Mouse (Mus musculus) 3134 (cell line): ENCODE measurements around the gene Myog.

Source experiments
- DNase-seq: peaks from one replicate; pipeline ENCODE4 v3.0.0-alpha.2; 2011; ENCODE audit warnings: low spot score; ENCODE audit not compliant: insufficient read length; ENCODE audit errors: extremely low read depth

Myog gene

GRCm38 (mm10) chr1:134283108-134283507, 6.7 kb upstream of the Myog start:
- DNase-seq: no peak

GRCm38 (mm10) chr1:134285458-134286120, 4.2 kb upstream of the Myog start:
- no peak for DNase-seq

- DNase-seq: no peak
Measured at GRCm38 (mm10) chr1:134288239-134288638, 1.6 kb upstream of the Myog start.

GRCm38 (mm10) chr1:134290300-134290699, 511 bp downstream of the Myog start:
- DNase-seq: no peak

GRCm38 (mm10) chr1:134290909-134291308, 1.1 kb downstream of the Myog start:
- DNase-seq: no peak

- no peak for DNase-seq
Measured at GRCm38 (mm10) chr1:134291555-134291954, 1.8 kb downstream of the Myog start.

- no peak for DNase-seq
Measured at GRCm38 (mm10) chr1:134292073-134292472, 2.3 kb downstream of the Myog start.

- no peak for DNase-seq
Measured at GRCm38 (mm10) chr1:134292601-134293000, 2.8 kb downstream of the Myog start.

GRCm38 (mm10) chr1:134293276-134293675, 3.5 kb downstream of the Myog start:
- DNase-seq: no peak

GRCm38 (mm10) chr1:134293738-134294604, 4.2 kb downstream of the Myog start:
- DNase-seq: no peak

- no peak for DNase-seq
Measured at GRCm38 (mm10) chr1:134297265-134297664, 7.5 kb downstream of the Myog start.

GRCm38 (mm10) chr1:134298636-134299411, 9.0 kb downstream of the Myog start:
- no peak for DNase-seq

- DNase-seq: no peak
Measured at GRCm38 (mm10) chr1:134302568-134303238, 12.9 kb downstream of the Myog start.

- no peak for DNase-seq
Measured at GRCm38 (mm10) chr1:134304940-134305339, 15.2 kb downstream of the Myog start.

GRCm38 (mm10) chr1:134307409-134307808, 17.6 kb downstream of the Myog start:
- no peak for DNase-seq

- no peak for DNase-seq
Measured at GRCm38 (mm10) chr1:134310291-134310690, 20.5 kb downstream of the Myog start.

GRCm38 (mm10) chr1:134310729-134311128, 20.9 kb downstream of the Myog start:
- DNase-seq: no peak

GRCm38 (mm10) chr1:134311760-134312159, 22.0 kb downstream of the Myog start:
- DNase-seq: no peak

- no peak for DNase-seq
Measured at GRCm38 (mm10) chr1:134315181-134315580, 25.4 kb downstream of the Myog start.

- no peak for DNase-seq
Measured at GRCm38 (mm10) chr1:134316361-134316760, 26.6 kb downstream of the Myog start.

GRCm38 (mm10) chr1:134318261-134318660, 28.5 kb downstream of the Myog start:
- DNase-seq: no peak
